Mouse (Mus musculus): ENCODE data around the gene Qars. TPM values are rescaled to one million over a fixed set of nuclear protein-coding genes. Genes with fewer than 3 reads are reported as not detected.

Gene Qars
- polyA plus RNA-seq, 1 experiment from 2014 or later, result 101 TPM

GRCm38 (mm10) chr9:108491286-108491580 lies 16.3 kb upstream of the Qars start:
- WGBS, result 13% methylated on average over 12 of the region's 12 CpGs
- Histone ChIP-seq H3K4me1 (replicated peaks; ENCODE audit: control insufficient read depth, insufficient read depth, low read length) (peaks cover 10% of the 10 kb centered on the region; the same call in 1 of the 2 replicates), H3K9ac (ENCODE audit: low read depth, low read length) (peak overlapping the region; percentile 83), H3K4me3 (ENCODE audit: low read depth, low read length) (peak overlapping the region; percentile 88), H3K9me3 (ENCODE audit: control insufficient read depth, low read length) (no peaks in the 10 kb centered on the region), H3K36me3 (ENCODE audit: control insufficient read depth, insufficient read depth, low read length) (peaks cover 20% of the 10 kb centered on the region), H3K4me2 (replicated peaks; ENCODE audit: low read depth, low read length) (peak overlapping the region; percentile 59), H3K27me3 (ENCODE audit: control insufficient read depth, insufficient read depth, low read length) (no peaks in the 10 kb centered on the region), H3K27ac (ENCODE audit: low read depth, low read length) (peak overlapping the region; percentile 87)
- DNase-seq (ENCODE audit: low spot score), result no peak
- ATAC-seq (ENCODE audit: low FRiP score), result no peak

GRCm38 (mm10) chr9:108492043-108492750 lies 15.3 kb upstream of the Qars start:
- H3K36me3 ChIP-seq (ENCODE audit: control insufficient read depth, insufficient read depth, low read length), result peaks cover 20% of the 10 kb centered on the region
- H3K4me1 ChIP-seq (replicated peaks; ENCODE audit: control insufficient read depth, insufficient read depth, low read length), result peaks cover 10% of the 10 kb centered on the region; the same call in 1 of the 2 replicates
- 89% methylated on average over 16 of the region's 16 CpGs for WGBS
- H3K4me2 ChIP-seq (replicated peaks; ENCODE audit: low read depth, low read length), result peak overlapping the region; percentile 59
- H3K27ac ChIP-seq (ENCODE audit: low read depth, low read length), result no peak overlapping the region
- no peaks in the 10 kb centered on the region for H3K9me3 ChIP-seq (ENCODE audit: control insufficient read depth, low read length)
- H3K4me3 ChIP-seq (ENCODE audit: low read depth, low read length), result peak overlapping the region; percentile 88; the same call in 1 of the 2 replicates
- ATAC-seq (ENCODE audit: low FRiP score) (no peak), DNase-seq (ENCODE audit: low spot score) (no peak)
- H3K9ac ChIP-seq (ENCODE audit: low read depth, low read length), result peak overlapping the region; percentile 7; the same call in 1 of the 2 replicates
- no peaks in the 10 kb centered on the region for H3K27me3 ChIP-seq (ENCODE audit: control insufficient read depth, insufficient read depth, low read length)

DNA sequence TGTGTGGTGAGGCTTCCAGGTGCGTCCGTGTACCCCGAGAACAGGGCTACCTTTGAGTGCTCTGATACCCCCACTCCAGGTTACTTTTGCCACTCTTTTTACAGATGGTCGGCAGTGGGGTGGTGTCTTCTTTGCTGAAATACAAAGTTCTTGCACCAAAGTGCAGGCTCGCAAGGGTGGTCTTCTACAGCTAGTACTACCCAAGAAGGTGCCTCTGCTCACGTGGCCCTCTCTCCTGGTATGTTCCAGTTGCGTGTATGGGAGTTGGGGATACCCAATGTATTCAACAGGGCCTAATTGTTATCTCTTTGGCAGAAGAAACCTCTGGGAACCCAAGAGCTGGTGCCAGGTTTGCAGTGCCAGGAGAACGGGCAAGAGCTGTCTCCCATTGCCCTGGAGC lies 14.3 kb upstream of the Qars start:
- no peak for DNase-seq (ENCODE audit: low spot score)
- WGBS, result 96% methylated on average over 8 of the region's 8 CpGs
- ATAC-seq (ENCODE audit: low FRiP score), result no peak
- H3K27me3 ChIP-seq (ENCODE audit: control insufficient read depth, insufficient read depth, low read length), result no peaks in the 10 kb centered on the region
- H3K4me2 ChIP-seq (replicated peaks; ENCODE audit: low read depth, low read length), result no peak overlapping the region
- H3K9ac ChIP-seq (ENCODE audit: low read depth, low read length), result no peak overlapping the region
- no peaks in the 10 kb centered on the region for H3K9me3 ChIP-seq (ENCODE audit: control insufficient read depth, low read length)
- H3K36me3 ChIP-seq (ENCODE audit: control insufficient read depth, insufficient read depth, low read length), result peaks cover 23% of the 10 kb centered on the region
- peaks cover 10% of the 10 kb centered on the region; the same call in 1 of the 2 replicates for H3K4me1 ChIP-seq (replicated peaks; ENCODE audit: control insufficient read depth, insufficient read depth, low read length)
- H3K27ac ChIP-seq (ENCODE audit: low read depth, low read length), result no peak overlapping the region
- H3K4me3 ChIP-seq (ENCODE audit: low read depth, low read length), result no peak overlapping the region

- DNase-seq (ENCODE audit: low spot score), result no peak
- Histone ChIP-seq H3K4me2 (replicated peaks; ENCODE audit: low read depth, low read length) (no peak overlapping the region), H3K4me3 (ENCODE audit: low read depth, low read length) (no peak overlapping the region; the same call in 1 of the 2 replicates), H3K9ac (ENCODE audit: low read depth, low read length) (no peak overlapping the region), H3K4me1 (replicated peaks; ENCODE audit: control insufficient read depth, insufficient read depth, low read length) (peaks cover 10% of the 10 kb centered on the region; the same call in 1 of the 2 replicates), H3K27ac (ENCODE audit: low read depth, low read length) (no peak overlapping the region), H3K27me3 (ENCODE audit: control insufficient read depth, insufficient read depth, low read length) (no peaks in the 10 kb centered on the region), H3K9me3 (ENCODE audit: control insufficient read depth, low read length) (no peaks in the 10 kb centered on the region), H3K36me3 (ENCODE audit: control insufficient read depth, insufficient read depth, low read length) (peaks cover 34% of the 10 kb centered on the region)
- no peak for ATAC-seq (ENCODE audit: low FRiP score)
- 97% methylated on average over 19 of the region's 19 CpGs for WGBS
These were observed 13.2 kb upstream of the Qars start for GRCm38 (mm10) chr9:108494146-108494825.

GRCm38 (mm10) chr9:108494905-108495304 lies 12.6 kb upstream of the Qars start:
- Histone ChIP-seq H3K9ac (ENCODE audit: low read depth, low read length) (no peak overlapping the region), H3K36me3 (ENCODE audit: control insufficient read depth, insufficient read depth, low read length) (peaks cover 37% of the 10 kb centered on the region), H3K4me2 (replicated peaks; ENCODE audit: low read depth, low read length) (no peak overlapping the region), H3K27me3 (ENCODE audit: control insufficient read depth, insufficient read depth, low read length) (no peaks in the 10 kb centered on the region), H3K27ac (ENCODE audit: low read depth, low read length) (no peak overlapping the region), H3K9me3 (ENCODE audit: control insufficient read depth, low read length) (no peaks in the 10 kb centered on the region), H3K4me1 (replicated peaks; ENCODE audit: control insufficient read depth, insufficient read depth, low read length) (peaks cover 8% of the 10 kb centered on the region; the same call in 1 of the 2 replicates), H3K4me3 (ENCODE audit: low read depth, low read length) (no peak overlapping the region)
- WGBS, result 83% methylated on average over 10 of the region's 10 CpGs
- ATAC-seq (ENCODE audit: low FRiP score) (no peak), DNase-seq (ENCODE audit: low spot score) (no peak)

GRCm38 (mm10) chr9:108499231-108499630 lies 8.3 kb upstream of the Qars start:
- no peak overlapping the region for H3K4me2 ChIP-seq (replicated peaks; ENCODE audit: low read depth, low read length)
- H3K9me3 ChIP-seq (ENCODE audit: control insufficient read depth, low read length), result no peaks in the 10 kb centered on the region
- H3K36me3 ChIP-seq (ENCODE audit: control insufficient read depth, insufficient read depth, low read length), result peaks cover 42% of the 10 kb centered on the region
- H3K27ac ChIP-seq (ENCODE audit: low read depth, low read length), result no peak overlapping the region
- no peaks in the 10 kb centered on the region for H3K27me3 ChIP-seq (ENCODE audit: control insufficient read depth, insufficient read depth, low read length)
- H3K4me3 ChIP-seq (ENCODE audit: low read depth, low read length), result no peak overlapping the region
- no peaks in the 10 kb centered on the region for H3K4me1 ChIP-seq (replicated peaks; ENCODE audit: control insufficient read depth, insufficient read depth, low read length)
- WGBS, result 95% methylated on average over 7 of the region's 7 CpGs
- ATAC-seq (ENCODE audit: low FRiP score) (no peak), DNase-seq (ENCODE audit: low spot score) (no peak)
- no peak overlapping the region for H3K9ac ChIP-seq (ENCODE audit: low read depth, low read length)

DNA sequence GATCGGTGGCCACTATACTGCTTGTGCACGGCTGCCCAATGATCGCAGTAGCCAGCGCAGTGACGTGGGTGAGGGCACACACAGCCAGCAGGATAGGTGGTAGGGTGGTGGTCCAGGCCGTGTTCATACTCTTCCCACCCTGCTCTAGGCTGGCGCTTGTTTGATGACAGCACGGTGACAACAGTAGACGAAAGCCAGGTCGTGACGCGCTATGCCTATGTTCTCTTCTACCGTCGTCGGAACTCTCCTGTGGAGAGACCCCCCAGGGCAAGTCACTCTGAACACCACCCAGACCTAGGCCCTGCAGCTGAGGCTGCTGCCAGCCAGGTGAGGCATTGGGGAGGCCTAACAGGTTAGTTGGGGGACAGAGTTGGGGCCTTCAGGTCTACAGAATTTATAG lies 7.6 kb upstream of the Qars start:
- H3K4me2 ChIP-seq (replicated peaks; ENCODE audit: low read depth, low read length), result no peak overlapping the region

GRCm38 (mm10) chr9:108506901-108507300 lies 605 bp upstream of the Qars start:
- H3K4me3 ChIP-seq (ENCODE audit: low read depth, low read length), result no peak overlapping the region
- peaks cover 4% of the 10 kb centered on the region for H3K4me1 ChIP-seq (replicated peaks; ENCODE audit: control insufficient read depth, insufficient read depth, low read length)
- DNase-seq (ENCODE audit: low spot score), result no peak
- ATAC-seq (ENCODE audit: low FRiP score), result no peak
- no peak overlapping the region for H3K9ac ChIP-seq (ENCODE audit: low read depth, low read length)
- peak overlapping the region; percentile 81; the same call in 1 of the 2 replicates for H3K4me2 ChIP-seq (replicated peaks; ENCODE audit: low read depth, low read length)
- H3K9me3 ChIP-seq (ENCODE audit: control insufficient read depth, low read length), result no peaks in the 10 kb centered on the region
- no peaks in the 10 kb centered on the region for H3K27me3 ChIP-seq (ENCODE audit: control insufficient read depth, insufficient read depth, low read length)
- H3K36me3 ChIP-seq (ENCODE audit: control insufficient read depth, insufficient read depth, low read length), result peaks cover under 1% of the 10 kb centered on the region; the same call in 1 of the 2 replicates
- WGBS, result 90% methylated on average over 7 of the region's 7 CpGs
- H3K27ac ChIP-seq (ENCODE audit: low read depth, low read length), result no peak overlapping the region

More for the DNA sequence above, 7.6 kb upstream of the Qars start:
- Histone ChIP-seq H3K9me3 (ENCODE audit: control insufficient read depth, low read length) (no peaks in the 10 kb centered on the region), H3K4me3 (ENCODE audit: low read depth, low read length) (no peak overlapping the region), H3K36me3 (ENCODE audit: control insufficient read depth, insufficient read depth, low read length) (peaks cover 36% of the 10 kb centered on the region), H3K4me1 (replicated peaks; ENCODE audit: control insufficient read depth, insufficient read depth, low read length) (no peaks in the 10 kb centered on the region), H3K9ac (ENCODE audit: low read depth, low read length) (no peak overlapping the region), H3K27ac (ENCODE audit: low read depth, low read length) (no peak overlapping the region), H3K27me3 (ENCODE audit: control insufficient read depth, insufficient read depth, low read length) (no peaks in the 10 kb centered on the region)
- WGBS, result 96% methylated on average over 15 of the region's 15 CpGs
- DNase-seq (ENCODE audit: low spot score) (no peak), ATAC-seq (ENCODE audit: low FRiP score) (no peak)

Measured in hindbrain, embryonic 11.5 days (tissue).